Mouse (Mus musculus) ZHBTc4 (cell line): ENCODE measurements around the gene Henmt1.

Experiments used
- DNase-seq: peaks from one replicate; pipeline ENCODE4 v3.0.0-alpha.2; 2011; ENCODE audit warnings: low read depth, low spot score

Gene Henmt1

GRCm38 (mm10) chr3:108939573-108939972 is at the start of gene Henmt1:
Gene Henmt1 (plus strand): TSS chr3:108939873.
- DNase-seq = no peak

- DNase-seq = no peak
Measured at GRCm38 (mm10) chr3:108889908-108890307, 49.8 kb upstream of the Henmt1 start, which contains the start of gene Fndc7. Gene Fndc7 (minus strand): TSS chr3:108890008.

DNA sequence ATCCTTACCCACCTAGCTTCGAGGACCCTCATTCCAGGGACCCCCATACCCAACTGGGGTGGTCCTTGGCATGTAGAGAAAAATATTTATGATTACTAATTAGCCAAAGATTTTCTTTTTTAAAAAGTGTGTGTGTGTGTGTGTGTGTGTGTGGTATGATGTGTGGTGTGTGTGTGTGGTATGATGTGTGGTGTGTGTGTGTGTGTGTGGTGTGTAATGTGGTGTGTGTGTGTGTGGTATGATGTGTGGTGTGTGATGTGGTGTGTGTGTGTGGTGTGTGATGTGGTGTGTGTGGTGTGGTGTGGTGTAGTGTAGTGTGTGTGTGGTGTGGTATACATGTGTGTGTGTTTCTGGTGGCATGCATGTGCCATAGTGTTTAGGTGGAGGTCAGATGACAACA is 47.6 kb upstream of the Henmt1 start:
- no peak for DNase-seq

GRCm38 (mm10) chr3:108892914-108893313 is 46.8 kb upstream of the Henmt1 start:
- DNase-seq = no peak

DNA sequence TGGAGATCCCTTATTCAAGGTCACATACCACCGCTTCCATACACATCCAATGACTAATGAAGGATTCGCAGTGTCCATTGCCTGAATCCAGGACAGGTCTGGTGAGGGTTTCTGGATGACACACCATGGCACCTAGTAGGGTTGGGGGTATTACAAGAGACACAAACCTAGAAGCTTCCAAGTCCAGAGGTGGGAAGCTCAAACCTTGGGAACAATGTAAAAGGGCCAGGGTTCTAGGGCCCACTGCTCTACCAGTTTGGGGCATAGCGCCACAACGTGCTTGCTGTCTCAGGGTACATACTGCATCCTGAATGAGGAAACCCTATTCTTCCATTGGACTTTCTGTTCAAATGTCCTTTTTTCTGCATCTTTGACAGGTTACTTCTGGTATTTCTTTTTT is 41.0 kb upstream of the Henmt1 start:
- no peak for DNase-seq

DNA sequence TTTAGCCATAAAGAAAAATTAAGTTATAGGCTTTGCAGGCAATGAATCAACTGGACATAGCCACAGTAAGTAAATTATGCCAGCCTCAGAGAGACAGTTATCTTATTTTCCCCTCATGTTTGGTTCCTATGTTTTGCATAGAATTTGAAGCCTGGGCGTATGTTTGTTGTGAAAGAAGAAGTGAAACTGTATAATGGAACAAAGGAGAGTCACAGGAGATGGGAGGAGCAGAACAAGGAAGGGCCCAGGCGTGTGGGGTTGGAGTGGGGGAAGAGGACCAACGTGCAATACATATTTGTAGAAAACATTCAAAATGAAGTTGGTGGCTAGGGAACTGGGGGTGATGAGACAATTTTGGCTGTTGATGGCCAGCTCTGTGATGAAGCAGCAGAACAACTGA is 39.5 kb upstream of the Henmt1 start:
- no peak for DNase-seq

- no peak for DNase-seq
Measured at GRCm38 (mm10) chr3:108900681-108901080, 39.0 kb upstream of the Henmt1 start.

DNA sequence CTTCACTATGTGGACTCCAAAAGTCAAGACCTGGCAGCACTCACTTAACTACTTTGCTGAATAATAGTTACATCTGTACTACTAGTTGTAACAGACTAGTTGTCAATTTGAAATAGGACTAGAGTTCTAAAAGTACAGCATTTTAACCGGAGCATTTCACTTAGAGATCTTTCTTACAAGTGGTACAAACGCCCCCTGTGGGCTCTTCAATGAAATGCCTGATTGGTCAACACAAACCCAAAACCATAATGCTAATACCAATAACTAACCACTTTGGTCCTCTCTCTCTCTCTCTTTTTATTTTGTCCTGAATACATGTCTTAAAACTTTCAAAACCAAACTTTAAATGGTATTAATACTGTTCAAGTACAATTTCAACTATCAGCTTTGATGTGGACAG is 37.6 kb upstream of the Henmt1 start:
- DNase-seq = no peak

GRCm38 (mm10) chr3:108902934-108903333 is 36.7 kb upstream of the Henmt1 start:
- no peak for DNase-seq

DNA sequence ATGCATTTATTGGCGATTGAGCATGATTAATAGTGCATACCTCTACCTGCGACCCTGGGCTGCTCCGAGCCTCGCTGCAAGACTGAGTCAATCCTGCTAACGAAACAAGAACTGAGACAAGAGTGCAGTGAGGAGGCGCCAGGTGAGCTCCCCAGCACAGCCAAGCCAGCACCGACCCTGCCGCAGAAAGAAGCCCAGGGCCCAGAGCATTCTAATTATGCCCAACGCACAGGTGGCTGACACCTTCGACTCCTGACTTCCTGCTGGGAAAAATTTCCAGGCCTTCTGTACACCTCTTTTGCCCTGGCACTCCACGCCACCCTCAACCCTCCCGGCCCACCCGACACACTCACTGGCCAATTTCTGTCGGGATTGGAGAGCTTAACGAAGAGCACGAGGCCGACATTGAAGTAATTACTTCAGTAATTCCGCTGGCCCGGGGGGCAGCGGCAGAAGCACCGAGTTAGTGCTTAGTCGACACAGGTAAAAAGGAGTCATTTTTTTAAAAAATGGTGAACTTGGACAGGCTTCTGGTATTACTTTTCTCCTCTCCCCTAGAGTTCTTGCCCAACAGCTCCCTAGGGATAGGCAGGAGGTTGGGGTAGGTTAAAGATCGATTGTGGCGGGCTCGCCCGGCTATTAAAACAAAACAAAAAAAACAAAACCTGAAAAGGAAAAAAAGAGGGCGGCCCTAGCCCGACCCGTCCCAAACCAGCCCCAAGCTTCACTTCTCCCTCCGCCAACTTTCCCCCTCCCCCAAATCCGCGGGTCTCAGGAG is 29.2 kb upstream of the Henmt1 start:
- DNase-seq = peak; percentile 32

DNA sequence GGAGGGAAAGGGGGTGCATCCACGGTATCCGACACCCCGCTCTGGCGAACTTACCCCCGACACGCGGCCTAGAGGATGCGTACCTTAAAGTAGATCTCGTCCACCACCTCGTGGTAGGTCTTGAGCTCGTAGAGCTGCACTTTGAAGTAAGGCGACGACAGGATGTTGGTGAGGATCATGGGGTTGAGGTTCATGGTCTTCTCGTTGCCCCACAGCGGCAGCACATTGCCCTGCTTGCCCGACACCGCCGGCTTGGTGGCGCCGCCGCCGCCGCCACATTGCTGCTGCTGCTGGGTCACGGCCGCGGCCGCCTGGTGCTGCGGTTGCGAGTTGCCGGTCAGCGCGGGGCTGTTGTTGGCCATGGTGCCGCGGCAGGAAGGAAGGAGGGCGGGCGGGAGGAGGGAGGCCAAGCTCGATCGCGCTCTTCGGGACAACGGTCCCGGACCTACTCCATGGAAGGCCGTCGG is 28.6 kb upstream of the Henmt1 start:
- DNase-seq = peak; percentile 81

DNA sequence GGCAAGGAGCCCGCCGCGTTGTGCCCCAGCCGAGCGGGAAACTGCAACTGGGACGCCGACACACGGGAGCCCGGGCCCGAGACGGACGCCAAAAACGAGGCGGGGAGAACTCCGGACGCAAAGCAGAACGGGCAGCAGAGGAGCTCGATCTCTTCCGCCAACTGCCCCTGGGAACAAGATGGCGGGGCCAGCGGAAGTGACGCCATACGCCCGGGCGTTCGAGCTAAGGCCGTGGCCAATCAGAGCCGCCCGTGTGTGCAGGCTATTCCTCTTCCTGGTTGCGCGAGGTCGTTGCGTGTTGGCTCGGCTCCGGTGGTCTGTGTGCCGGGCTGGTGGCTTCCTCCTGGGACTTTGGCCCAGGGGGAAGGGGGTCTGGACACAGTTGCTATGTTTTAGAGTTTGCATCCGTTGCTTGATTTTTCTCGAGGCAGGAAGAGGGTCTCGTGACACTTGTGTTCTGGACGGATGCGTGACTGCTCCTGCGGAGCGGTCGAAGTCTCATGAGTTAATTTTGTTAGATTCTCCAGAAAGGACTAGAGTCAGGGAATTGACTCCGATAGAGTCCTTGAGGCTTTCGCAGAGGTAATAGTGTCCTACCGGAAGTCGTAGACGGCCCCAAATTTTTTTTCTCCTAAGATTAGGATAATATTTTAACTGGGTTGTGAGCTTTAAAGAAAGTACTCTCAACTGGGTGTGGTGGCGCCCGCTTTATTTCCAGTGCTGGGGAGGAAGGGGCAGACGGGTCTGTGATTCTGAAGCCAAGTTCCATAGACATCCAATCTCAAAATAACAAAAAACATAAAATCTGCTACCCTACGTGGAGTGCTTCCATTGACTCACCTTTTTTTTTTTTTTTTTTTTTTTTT is 27.9 kb upstream of the Henmt1 start, which contains the start of gene Prpf38b:
Gene Prpf38b, minus strand, starts transcription at position 180 of the 866 bp plus-strand sequence.
- DNase-seq = peak; percentile 98

GRCm38 (mm10) chr3:108915999-108916398 is 23.7 kb upstream of the Henmt1 start:
- DNase-seq = no peak

- no peak for DNase-seq
Measured at GRCm38 (mm10) chr3:108916857-108917256, 22.8 kb upstream of the Henmt1 start.

DNA sequence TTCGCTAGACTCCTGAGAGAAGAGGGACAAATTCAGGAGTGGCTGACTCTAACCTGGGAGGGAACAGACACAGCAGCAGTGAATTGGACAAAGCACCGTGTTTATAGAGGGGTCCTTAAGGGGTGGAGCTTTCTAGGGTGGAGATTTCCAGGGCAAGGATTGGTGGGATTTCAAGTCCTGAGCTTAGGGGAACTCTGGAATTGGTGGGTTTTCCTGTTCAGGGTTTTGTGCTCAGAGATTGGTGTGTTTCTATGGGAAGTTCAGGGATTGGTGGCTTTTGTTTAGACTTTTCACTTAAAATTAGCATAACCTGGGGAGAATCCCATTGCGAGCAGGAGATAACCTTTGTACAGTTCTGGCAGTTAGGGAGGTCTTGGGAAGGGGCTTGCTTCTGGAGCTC is 21.7 kb upstream of the Henmt1 start:
- peak; percentile 62 for DNase-seq

GRCm38 (mm10) chr3:108918852-108919251 is 20.8 kb upstream of the Henmt1 start:
- no peak for DNase-seq

DNA sequence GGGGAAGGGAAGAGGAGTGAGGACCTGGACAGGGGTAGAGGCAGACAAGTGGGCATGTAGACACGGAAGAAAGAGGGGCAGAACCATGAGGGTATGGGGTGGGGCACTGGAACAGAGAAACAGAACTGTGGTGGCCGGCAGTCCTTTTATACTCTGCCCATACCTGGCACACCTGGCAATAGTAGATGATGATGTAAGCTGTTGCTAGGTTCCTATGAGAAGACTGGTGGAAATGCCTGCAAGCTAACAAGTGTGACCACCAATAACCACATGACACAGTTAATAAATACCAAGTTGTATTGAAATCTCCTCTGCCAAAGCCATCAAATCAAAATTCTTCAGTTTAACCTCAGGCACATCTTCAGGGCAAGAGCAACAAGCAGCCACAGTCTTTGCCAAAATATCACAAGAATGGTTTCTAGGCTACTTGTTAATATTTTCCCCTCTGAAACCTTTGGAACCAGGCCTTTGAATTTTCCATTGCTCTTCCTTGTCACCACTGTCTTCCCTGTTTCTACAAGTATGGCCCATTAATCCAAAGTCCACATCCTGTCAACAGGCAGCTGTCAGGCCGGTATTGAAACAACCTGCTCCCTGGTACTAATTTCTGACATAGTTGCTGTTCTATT is 19.1 kb upstream of the Henmt1 start:
- no peak for DNase-seq

DNA sequence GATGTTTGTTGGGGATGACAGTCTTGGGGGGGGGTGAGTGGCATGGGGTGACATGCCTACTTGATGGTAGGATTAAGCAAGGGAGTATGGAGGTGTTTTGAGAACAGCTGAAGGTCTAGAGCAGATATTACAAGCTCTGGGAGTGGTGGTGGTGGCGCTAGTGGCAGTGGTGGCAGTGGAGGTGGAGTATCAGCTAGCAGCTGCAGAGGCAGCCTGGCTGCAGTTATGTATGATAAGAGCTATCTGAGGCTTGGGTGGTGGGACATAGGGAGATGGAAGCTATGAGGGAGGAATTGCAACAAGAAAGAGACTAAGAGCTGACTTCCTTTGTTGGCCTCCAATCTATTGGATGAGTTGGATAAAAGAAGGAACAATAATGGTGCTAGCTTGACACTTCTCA is 17.9 kb upstream of the Henmt1 start:
- no peak for DNase-seq

DNA sequence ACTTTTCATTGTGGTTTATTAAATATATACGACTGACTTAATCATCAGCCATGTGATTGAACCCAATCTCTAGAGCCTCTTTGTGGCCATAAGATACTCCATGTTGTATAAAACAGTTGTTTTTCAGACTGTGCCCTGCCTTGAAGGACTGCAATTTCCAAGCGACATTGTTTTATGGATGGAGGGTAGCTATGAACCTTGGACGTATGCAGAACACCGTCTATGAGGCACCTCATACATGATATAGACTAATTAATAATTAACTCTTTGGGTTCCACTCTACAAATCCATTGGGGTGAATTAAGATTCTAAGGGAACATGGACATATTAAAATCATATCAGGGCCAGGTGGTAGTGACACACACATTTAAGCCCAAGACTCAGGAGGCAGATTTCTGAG is 14.0 kb upstream of the Henmt1 start:
- DNase-seq = no peak

DNA sequence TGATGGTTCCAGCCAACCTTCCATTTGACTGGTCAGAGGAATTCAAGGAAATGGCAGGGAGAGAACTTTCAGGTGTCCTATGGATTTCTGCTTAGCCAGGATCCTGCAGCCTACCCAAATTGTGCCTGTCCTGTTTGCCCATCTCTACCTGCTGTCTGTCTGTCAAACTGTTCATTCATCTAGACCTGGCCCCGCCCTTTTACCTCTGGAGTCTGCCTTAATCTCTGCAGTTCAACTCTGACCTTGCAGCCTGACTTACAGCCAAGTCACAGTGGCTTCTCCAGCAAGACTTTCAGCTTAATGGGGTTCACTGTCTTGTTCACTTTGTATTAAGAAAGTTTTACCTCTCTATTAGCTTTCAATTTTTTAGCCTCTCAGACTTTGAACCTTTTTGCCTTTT is 13.4 kb upstream of the Henmt1 start:
- DNase-seq = no peak

DNA sequence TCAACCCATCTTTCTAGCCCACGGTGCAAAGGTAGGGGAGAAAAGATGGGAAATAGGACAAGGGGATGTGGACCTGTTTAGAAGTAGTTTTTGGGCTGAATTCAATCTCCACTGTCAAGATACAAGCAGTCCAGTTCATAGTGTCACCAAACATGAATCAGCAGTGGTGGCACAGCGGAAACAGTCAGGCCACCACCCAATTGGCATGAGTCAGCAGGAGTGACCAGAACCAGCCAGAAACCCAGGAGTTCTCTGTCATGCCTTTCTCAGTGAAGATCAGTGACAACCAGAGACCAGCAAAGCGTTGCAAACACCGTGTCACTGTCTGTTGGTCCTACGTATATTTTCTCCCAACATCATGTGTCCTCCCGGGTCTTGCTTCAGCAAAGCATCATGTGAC is 6.1 kb upstream of the Henmt1 start:
- DNase-seq = no peak

DNA sequence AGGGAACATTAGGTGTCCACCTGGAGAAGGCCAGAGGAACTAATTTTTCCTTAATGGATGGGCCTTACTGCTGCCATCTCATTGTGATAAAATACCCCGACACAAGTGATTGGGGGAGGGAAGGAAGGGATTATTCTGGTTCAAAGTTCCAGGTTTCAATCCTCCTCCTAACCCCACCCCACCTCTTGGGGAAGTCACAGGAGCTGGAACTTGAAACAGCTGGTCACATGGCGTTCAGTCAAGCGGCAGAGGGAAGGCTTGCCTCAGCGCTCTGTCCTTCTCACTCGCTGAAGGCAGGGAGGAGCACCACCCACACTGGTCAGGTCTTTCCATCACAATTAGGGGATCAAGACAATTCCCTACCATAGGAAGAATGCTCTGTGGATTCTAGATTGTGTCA is 982 bp upstream of the Henmt1 start:
- DNase-seq = no peak
